Mouse (Mus musculus): ENCODE results near the gene Dusp6. TPM values are rescaled to one million over a fixed set of nuclear protein-coding genes. Genes with fewer than 3 reads are reported as not detected.

The Dusp6 gene
- polyA plus RNA-seq, 1 experiment from 2014 or later, result 41.3 TPM

GRCm38 (mm10) chr10:99229031-99229684, 33.9 kb upstream of the Dusp6 start:
- no peak overlapping the region for H3K4me3 ChIP-seq (ENCODE audit: low read depth, low read length)
- DNase-seq (ENCODE audit: low spot score), result peak; percentile 39
- no peaks in the 10 kb centered on the region for H3K9me3 ChIP-seq (ENCODE audit: control insufficient read depth, low read length)
- H3K9ac ChIP-seq (ENCODE audit: low read depth, low read length), result no peak overlapping the region
- H3K4me2 ChIP-seq (replicated peaks; ENCODE audit: low read depth, low read length), result peak overlapping the region; percentile 6; the same call in 1 of the 2 replicates
- 17% methylated on average over 16 of the region's 16 CpGs for WGBS
- no peak overlapping the region for H3K27ac ChIP-seq (ENCODE audit: low read depth, low read length)
- peak; percentile 43; the same call in 1 of the 2 replicates for ATAC-seq (ENCODE audit: low FRiP score)
- no peaks in the 10 kb centered on the region; the same call in 1 of the 2 replicates for H3K4me1 ChIP-seq (replicated peaks; ENCODE audit: control insufficient read depth, insufficient read depth, low read length)
- H3K27me3 ChIP-seq (ENCODE audit: control insufficient read depth, insufficient read depth, low read length), result no peaks in the 10 kb centered on the region
- H3K36me3 ChIP-seq (ENCODE audit: control insufficient read depth, insufficient read depth, low read length), result no peaks in the 10 kb centered on the region

GRCm38 (mm10) chr10:99232518-99233227, 30.4 kb upstream of the Dusp6 start:
- Histone ChIP-seq H3K27me3 (ENCODE audit: control insufficient read depth, insufficient read depth, low read length) (no peaks in the 10 kb centered on the region), H3K36me3 (ENCODE audit: control insufficient read depth, insufficient read depth, low read length) (no peaks in the 10 kb centered on the region), H3K27ac (ENCODE audit: low read depth, low read length) (no peak overlapping the region), H3K9ac (ENCODE audit: low read depth, low read length) (no peak overlapping the region), H3K4me1 (replicated peaks; ENCODE audit: control insufficient read depth, insufficient read depth, low read length) (no peaks in the 10 kb centered on the region; the same call in 1 of the 2 replicates), H3K9me3 (ENCODE audit: control insufficient read depth, low read length) (no peaks in the 10 kb centered on the region), H3K4me2 (replicated peaks; ENCODE audit: low read depth, low read length) (no peak overlapping the region), H3K4me3 (ENCODE audit: low read depth, low read length) (no peak overlapping the region)
- ATAC-seq (ENCODE audit: low FRiP score), result no peak
- WGBS, result 67% methylated on average over 7 of the region's 7 CpGs
- no peak for DNase-seq (ENCODE audit: low spot score)

- Histone ChIP-seq H3K4me2 (replicated peaks; ENCODE audit: low read depth, low read length) (no peak overlapping the region), H3K27me3 (ENCODE audit: control insufficient read depth, insufficient read depth, low read length) (no peaks in the 10 kb centered on the region), H3K4me1 (replicated peaks; ENCODE audit: control insufficient read depth, insufficient read depth, low read length) (no peaks in the 10 kb centered on the region), H3K36me3 (ENCODE audit: control insufficient read depth, insufficient read depth, low read length) (no peaks in the 10 kb centered on the region), H3K27ac (ENCODE audit: low read depth, low read length) (no peak overlapping the region), H3K9me3 (ENCODE audit: control insufficient read depth, low read length) (no peaks in the 10 kb centered on the region), H3K9ac (ENCODE audit: low read depth, low read length) (no peak overlapping the region), H3K4me3 (ENCODE audit: low read depth, low read length) (no peak overlapping the region)
- no peak for DNase-seq (ENCODE audit: low spot score)
- no peak for ATAC-seq (ENCODE audit: low FRiP score)
- 93% methylated on average over 8 of the region's 8 CpGs for WGBS
These were observed 28.7 kb upstream of the Dusp6 start for GRCm38 (mm10) chr10:99234336-99234735.

GRCm38 (mm10) chr10:99235081-99235480, 27.9 kb upstream of the Dusp6 start:
- Histone ChIP-seq H3K4me3 (ENCODE audit: low read depth, low read length) (no peak overlapping the region), H3K36me3 (ENCODE audit: control insufficient read depth, insufficient read depth, low read length) (no peaks in the 10 kb centered on the region), H3K9me3 (ENCODE audit: control insufficient read depth, low read length) (no peaks in the 10 kb centered on the region), H3K4me2 (replicated peaks; ENCODE audit: low read depth, low read length) (no peak overlapping the region), H3K27me3 (ENCODE audit: control insufficient read depth, insufficient read depth, low read length) (no peaks in the 10 kb centered on the region), H3K9ac (ENCODE audit: low read depth, low read length) (no peak overlapping the region), H3K27ac (ENCODE audit: low read depth, low read length) (no peak overlapping the region), H3K4me1 (replicated peaks; ENCODE audit: control insufficient read depth, insufficient read depth, low read length) (no peaks in the 10 kb centered on the region)
- DNase-seq (ENCODE audit: low spot score), result no peak
- 93% methylated on average over 9 of the region's 9 CpGs for WGBS
- no peak for ATAC-seq (ENCODE audit: low FRiP score)

- no peaks in the 10 kb centered on the region for H3K9me3 ChIP-seq (ENCODE audit: control insufficient read depth, low read length)
- H3K4me3 ChIP-seq (ENCODE audit: low read depth, low read length), result no peak overlapping the region
- H3K27me3 ChIP-seq (ENCODE audit: control insufficient read depth, insufficient read depth, low read length), result no peaks in the 10 kb centered on the region
- no peak for DNase-seq (ENCODE audit: low spot score)
- H3K36me3 ChIP-seq (ENCODE audit: control insufficient read depth, insufficient read depth, low read length), result no peaks in the 10 kb centered on the region
- 80% methylated on average over 11 of the region's 11 CpGs for WGBS
- no peak overlapping the region for H3K27ac ChIP-seq (ENCODE audit: low read depth, low read length)
- no peak overlapping the region for H3K9ac ChIP-seq (ENCODE audit: low read depth, low read length)
- H3K4me1 ChIP-seq (replicated peaks; ENCODE audit: control insufficient read depth, insufficient read depth, low read length), result no peaks in the 10 kb centered on the region
- H3K4me2 ChIP-seq (replicated peaks; ENCODE audit: low read depth, low read length), result no peak overlapping the region
- ATAC-seq (ENCODE audit: low FRiP score), result no peak
These were observed 25.7 kb upstream of the Dusp6 start for GRCm38 (mm10) chr10:99237205-99237832.

GRCm38 (mm10) chr10:99238537-99238936, 24.5 kb upstream of the Dusp6 start:
- Histone ChIP-seq H3K27me3 (ENCODE audit: control insufficient read depth, insufficient read depth, low read length) (no peaks in the 10 kb centered on the region), H3K4me1 (replicated peaks; ENCODE audit: control insufficient read depth, insufficient read depth, low read length) (no peaks in the 10 kb centered on the region), H3K36me3 (ENCODE audit: control insufficient read depth, insufficient read depth, low read length) (no peaks in the 10 kb centered on the region), H3K4me3 (ENCODE audit: low read depth, low read length) (no peak overlapping the region), H3K4me2 (replicated peaks; ENCODE audit: low read depth, low read length) (no peak overlapping the region), H3K27ac (ENCODE audit: low read depth, low read length) (no peak overlapping the region), H3K9me3 (ENCODE audit: control insufficient read depth, low read length) (no peaks in the 10 kb centered on the region), H3K9ac (ENCODE audit: low read depth, low read length) (no peak overlapping the region)
- 76% methylated on average over 11 of the region's 11 CpGs for WGBS
- DNase-seq (ENCODE audit: low spot score) (no peak), ATAC-seq (ENCODE audit: low FRiP score) (no peak)

GRCm38 (mm10) chr10:99241284-99241828, 21.7 kb upstream of the Dusp6 start:
- no peak overlapping the region for H3K9ac ChIP-seq (ENCODE audit: low read depth, low read length)
- H3K4me3 ChIP-seq (ENCODE audit: low read depth, low read length), result no peak overlapping the region
- ATAC-seq (ENCODE audit: low FRiP score) (no peak), DNase-seq (ENCODE audit: low spot score) (no peak)
- H3K27me3 ChIP-seq (ENCODE audit: control insufficient read depth, insufficient read depth, low read length), result no peaks in the 10 kb centered on the region
- no peaks in the 10 kb centered on the region for H3K9me3 ChIP-seq (ENCODE audit: control insufficient read depth, low read length)
- H3K4me2 ChIP-seq (replicated peaks; ENCODE audit: low read depth, low read length), result no peak overlapping the region
- no peaks in the 10 kb centered on the region for H3K4me1 ChIP-seq (replicated peaks; ENCODE audit: control insufficient read depth, insufficient read depth, low read length)
- WGBS, result 77% methylated on average over 7 of the region's 7 CpGs
- H3K36me3 ChIP-seq (ENCODE audit: control insufficient read depth, insufficient read depth, low read length), result no peaks in the 10 kb centered on the region
- H3K27ac ChIP-seq (ENCODE audit: low read depth, low read length), result no peak overlapping the region

GRCm38 (mm10) chr10:99241829-99242711, 21.0 kb upstream of the Dusp6 start:
- 80% methylated on average over 16 of the region's 16 CpGs for WGBS
- H3K36me3 ChIP-seq (ENCODE audit: control insufficient read depth, insufficient read depth, low read length), result no peaks in the 10 kb centered on the region
- H3K9me3 ChIP-seq (ENCODE audit: control insufficient read depth, low read length), result no peaks in the 10 kb centered on the region
- no peak overlapping the region for H3K4me3 ChIP-seq (ENCODE audit: low read depth, low read length)
- no peak overlapping the region for H3K9ac ChIP-seq (ENCODE audit: low read depth, low read length)
- no peak overlapping the region for H3K4me2 ChIP-seq (replicated peaks; ENCODE audit: low read depth, low read length)
- no peaks in the 10 kb centered on the region for H3K27me3 ChIP-seq (ENCODE audit: control insufficient read depth, insufficient read depth, low read length)
- ATAC-seq (ENCODE audit: low FRiP score) (no peak), DNase-seq (ENCODE audit: low spot score) (no peak)
- H3K27ac ChIP-seq (ENCODE audit: low read depth, low read length), result no peak overlapping the region
- H3K4me1 ChIP-seq (replicated peaks; ENCODE audit: control insufficient read depth, insufficient read depth, low read length), result no peaks in the 10 kb centered on the region
